Mouse (Mus musculus) Patski (cell line): ENCODE measurements at regions not wholly inside any gene's neighbourhood (a gene's known extent, or its start where the extent isn't known, plus 50 kb on each side); places are given as distances from the start of the nearest gene placed in this dataset.

ENCODE experiments used
- ATAC-seq: fragments of 100-300 bp; one replicate; pipeline ENCODE4 v1.8.0; 2021
- CTCF ChIA-PET: fragments of 350-600 bp; sonication (Branson Sonifier 250); formaldehyde crosslinking; loops from one replicate; lab custom pipeline; 2022; ENCODE audit warnings: inconsistent platforms; lab: Charles Lee
- POLR2A ChIA-PET: fragments of 350-600 bp; sonication (Branson Sonifier 250); formaldehyde crosslinking; loops from one replicate; lab custom pipeline; 2022; ENCODE audit warnings: antibody characterized with exemption, inconsistent platforms; lab: Charles Lee
- DNase-seq: peaks from one replicate; pipeline ENCODE4 v3.0.0-alpha.2; 2011; ENCODE audit warnings: low read depth, low spot score
- H3K27me3 ChIP-seq: fragments of 371-371 bp; one replicate; pipeline ENCODE4 v1.5.1; 2021
- CTCF ChIP-seq: fragments of 100-300 bp; IDR thresholded peaks from one replicate; pipeline ENCODE4 v1.5.1; 2021
- in situ Hi-C: fragments of 300-500 bp; cut with MboI; formaldehyde crosslinking; loops from 3 replicates; pipeline ENCODE4 v1.11.1; 2018; ENCODE audit warnings: low pct_unique_long_range_greater_than_20kb, mixed read lengths

DNA sequence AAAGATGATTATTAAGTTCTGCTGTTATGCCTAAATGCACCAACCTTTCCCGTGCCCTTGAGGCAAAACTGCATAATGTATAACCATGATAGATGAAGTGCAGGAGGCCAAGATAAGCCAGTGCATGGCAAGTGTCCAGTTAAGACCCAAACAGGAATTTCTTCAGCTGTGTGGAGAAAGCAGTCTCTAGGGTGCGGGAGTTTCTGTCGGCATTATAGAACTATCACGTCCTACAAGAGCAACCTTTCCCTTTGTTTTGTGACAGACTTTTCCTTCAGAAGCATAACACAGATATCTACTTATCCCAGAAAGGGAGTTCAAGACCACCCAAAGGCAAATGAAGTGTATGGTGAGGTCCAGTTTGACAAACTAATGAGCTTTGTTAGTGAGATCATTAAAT, 560.1 kb upstream of the Cdh18 start:
- DNase-seq (no peak), ATAC-seq (no peak)
- CTCF ChIA-PET: interaction anchor here (0.6 kb wide), 1 partner anchor 9 kb away, joined by 3 read pairs; no protein-coding TSS in a partner anchor
- no peaks in the 10 kb centered on the region for H3K27me3 ChIP-seq
- POLR2A ChIA-PET: no interaction called here
- no peak for TF ChIP-seq CTCF
- in situ Hi-C loops: no loop called here

DNA sequence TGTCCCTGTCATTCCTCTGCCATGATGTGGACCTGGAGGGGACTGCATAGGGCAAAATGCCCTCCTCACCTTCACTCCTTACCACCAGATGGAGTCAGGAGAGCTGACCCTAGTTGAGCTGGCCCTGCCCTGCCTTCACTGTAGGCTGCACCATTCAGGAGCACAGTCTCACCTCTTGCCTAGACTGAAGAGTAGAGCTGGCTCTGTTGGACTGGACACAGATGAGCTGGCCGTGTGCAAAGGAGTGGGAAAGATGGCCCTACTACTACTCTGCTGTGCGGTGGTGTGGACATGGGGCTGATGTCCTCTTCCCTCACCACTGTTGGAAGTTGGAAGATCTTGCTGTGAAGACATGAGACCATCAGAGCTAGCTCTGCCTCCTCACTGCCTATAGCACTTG, 555.5 kb upstream of the Cdh18 start:
- POLR2A ChIA-PET: no interaction called here
- TF ChIP-seq CTCF: no peak

DNA sequence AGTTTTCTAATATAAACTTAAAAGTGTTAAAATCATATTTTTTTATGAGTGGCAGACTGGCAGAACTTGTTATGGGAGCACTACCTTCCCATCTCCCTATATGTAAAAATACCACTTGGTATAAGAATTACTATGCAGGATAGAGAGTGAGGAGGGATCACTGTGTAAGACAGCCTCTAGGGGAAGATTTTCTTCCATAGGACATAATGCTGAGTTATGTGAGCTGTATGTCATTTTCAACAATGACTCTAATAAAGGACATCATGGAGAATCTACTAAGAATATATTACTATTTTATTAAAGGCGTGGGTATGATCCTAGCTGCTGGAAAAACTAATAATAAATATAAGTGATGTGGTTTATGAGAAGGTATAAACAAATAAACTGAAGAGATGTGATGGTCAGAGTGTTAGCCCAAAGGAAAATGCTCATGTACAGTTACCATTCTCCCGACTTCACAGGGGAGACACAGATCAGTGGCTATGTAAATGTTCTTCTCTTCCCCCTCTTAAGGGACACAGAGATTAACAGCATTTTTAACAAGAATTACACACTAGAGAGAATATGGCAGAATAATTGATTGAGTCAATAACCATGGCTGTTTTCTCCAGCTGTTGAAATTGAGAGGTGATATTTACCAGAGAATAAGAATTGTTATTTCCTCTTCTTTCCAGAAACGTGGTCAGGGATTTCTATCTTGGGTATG, 553.5 kb upstream of the Cdh18 start:
- TF ChIP-seq CTCF: no peak
- H3K27me3 ChIP-seq: no peaks in the 10 kb centered on the region
- ATAC-seq: no peak
- ChIA-PET CTCF (no interaction called here), POLR2A (no interaction called here)
- in situ Hi-C loops: no loop called here
- no peak for DNase-seq

More for the DNA sequence above, 555.5 kb upstream of the Cdh18 start:
- CTCF ChIA-PET: no interaction called here
- ATAC-seq: no peak
- no peaks in the 10 kb centered on the region for H3K27me3 ChIP-seq
- in situ Hi-C loops: no loop called here
- DNase-seq: no peak

DNA sequence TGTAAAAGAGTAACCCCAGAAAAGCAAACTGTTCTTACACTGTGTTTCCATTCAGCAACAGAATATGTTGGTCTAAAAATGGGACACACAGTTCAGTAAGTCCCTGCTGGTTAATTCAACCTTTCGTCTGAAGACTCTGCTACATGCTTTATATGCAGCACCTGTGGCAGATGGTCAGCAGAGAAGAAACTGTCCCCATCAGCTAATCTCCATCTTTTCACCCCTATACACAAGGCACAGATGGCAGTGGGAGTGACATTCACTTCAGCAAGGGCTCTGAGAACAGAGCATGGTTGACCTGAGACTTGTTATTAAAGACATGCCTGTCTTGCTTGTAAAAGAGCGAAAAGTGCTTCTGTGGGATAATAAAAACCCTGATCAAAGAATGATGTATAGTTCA, 528.8 kb upstream of the Cdh18 start:
- ChIA-PET CTCF (interaction anchor here (1.3 kb wide), 1 partner anchor 41 kb away, joined by 3 read pairs; no protein-coding TSS in a partner anchor), POLR2A (no interaction called here)
- ATAC-seq: no peak
- no peak for DNase-seq
- H3K27me3 ChIP-seq: no peaks in the 10 kb centered on the region
- in situ Hi-C loops: no loop called here
- TF ChIP-seq CTCF: no peak

DNA sequence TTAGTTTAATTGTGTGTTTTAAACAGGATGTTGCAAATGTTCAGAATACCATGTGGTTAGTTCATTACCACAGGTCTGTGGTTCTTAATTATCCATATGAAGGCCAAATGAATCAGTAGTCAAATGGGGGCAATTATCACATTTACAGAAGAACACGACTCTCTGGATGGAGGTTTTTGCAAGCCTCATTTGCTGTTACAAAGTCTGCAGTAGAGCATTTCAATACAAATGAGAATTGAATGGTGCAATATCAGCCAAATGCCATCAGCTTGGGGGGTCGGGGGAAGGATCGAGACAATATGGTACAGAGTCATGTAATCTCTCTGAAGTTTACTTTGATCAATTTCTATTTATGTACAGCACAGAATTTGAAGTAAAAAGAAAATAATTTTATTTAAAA, 518.6 kb upstream of the Cdh18 start:
- DNase-seq (no peak), ATAC-seq (no peak)
- POLR2A ChIA-PET: no interaction called here
- in situ Hi-C loops: no loop called here
- CTCF ChIA-PET: no interaction called here
- no peaks in the 10 kb centered on the region for H3K27me3 ChIP-seq
- no peak for TF ChIP-seq CTCF

DNA sequence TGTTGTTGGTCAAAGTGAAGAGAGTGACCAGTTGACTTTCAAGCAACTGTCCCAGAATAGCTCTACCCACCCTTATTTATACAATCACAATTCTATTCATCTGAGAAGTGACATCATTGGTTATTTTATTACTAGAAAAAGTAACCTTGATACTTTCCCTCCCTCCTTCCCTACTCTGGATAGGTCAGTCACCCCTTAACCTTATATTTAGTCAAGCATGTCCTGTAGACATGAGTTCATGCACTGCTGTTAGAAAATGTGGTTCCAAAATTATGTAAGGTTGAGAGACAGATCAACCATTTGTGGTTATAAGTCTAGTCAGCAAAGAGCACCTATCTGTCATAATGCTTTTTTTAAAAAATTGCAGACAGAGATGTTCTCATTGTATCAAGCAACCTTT, 502.4 kb upstream of the Cdh18 start:
- no peak for TF ChIP-seq CTCF

DNA sequence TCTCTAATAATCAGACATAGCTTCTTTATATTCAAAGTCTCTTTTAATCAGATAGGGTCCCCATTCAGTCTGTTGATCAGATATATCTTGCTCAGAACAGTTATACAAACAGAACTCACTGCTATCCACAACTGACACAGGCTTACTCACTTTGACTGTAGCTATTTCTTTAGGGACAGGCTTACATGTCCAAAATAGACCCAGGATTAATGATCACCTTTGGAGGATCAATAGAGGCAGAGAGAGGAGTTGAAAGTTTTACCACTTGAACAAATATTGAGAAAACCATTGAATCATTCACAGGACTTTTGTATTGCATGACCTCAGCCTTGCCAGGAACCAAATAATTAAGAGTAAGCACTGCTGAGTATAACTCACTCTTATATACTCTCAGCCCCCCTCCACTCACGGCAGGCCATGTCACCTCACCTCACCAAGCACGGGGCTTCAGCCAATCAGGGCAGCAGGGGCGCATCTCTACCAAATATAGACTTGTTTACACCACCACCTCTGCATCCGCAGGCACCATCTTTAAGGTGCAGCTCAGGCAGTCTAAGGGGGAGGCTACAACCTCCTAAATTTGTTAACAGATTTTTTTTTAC, 501.8 kb upstream of the Cdh18 start:
- ATAC-seq (no peak), DNase-seq (no peak)
- in situ Hi-C loops: no loop called here
- ChIA-PET POLR2A (no interaction called here), CTCF (no interaction called here)
- TF ChIP-seq CTCF: no peak
- no peaks in the 10 kb centered on the region for H3K27me3 ChIP-seq

More for the DNA sequence above, 502.4 kb upstream of the Cdh18 start:
- in situ Hi-C loops: no loop called here
- CTCF ChIA-PET: no interaction called here
- no peak for ATAC-seq
- H3K27me3 ChIP-seq: no peaks in the 10 kb centered on the region
- DNase-seq: no peak
- POLR2A ChIA-PET: no interaction called here

DNA sequence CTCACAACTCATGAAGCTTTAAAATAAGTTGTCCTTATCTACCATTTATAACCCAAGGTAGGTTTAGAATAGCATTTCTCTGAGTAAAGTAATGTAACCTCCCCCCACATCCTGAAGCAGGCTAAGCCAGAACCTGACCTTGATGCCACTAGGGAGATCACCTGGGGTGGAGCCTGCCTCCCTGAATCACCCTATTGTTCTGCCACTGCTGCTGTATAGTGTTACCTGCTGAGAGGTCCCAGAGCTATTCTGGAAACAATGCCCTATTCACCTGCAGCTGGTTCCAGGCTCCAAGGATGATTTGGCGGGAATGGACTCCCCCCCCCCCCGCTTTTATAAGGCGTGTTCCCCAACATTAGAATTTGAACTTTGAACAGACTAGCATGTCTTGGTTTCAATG, 462.0 kb upstream of the Cdh18 start:
- DNase-seq: no peak
- in situ Hi-C loops: no loop called here
- ATAC-seq: no peak
- ChIA-PET POLR2A (no interaction called here), CTCF (no interaction called here)
- H3K27me3 ChIP-seq: no peaks in the 10 kb centered on the region
- TF ChIP-seq CTCF: no peak

DNA sequence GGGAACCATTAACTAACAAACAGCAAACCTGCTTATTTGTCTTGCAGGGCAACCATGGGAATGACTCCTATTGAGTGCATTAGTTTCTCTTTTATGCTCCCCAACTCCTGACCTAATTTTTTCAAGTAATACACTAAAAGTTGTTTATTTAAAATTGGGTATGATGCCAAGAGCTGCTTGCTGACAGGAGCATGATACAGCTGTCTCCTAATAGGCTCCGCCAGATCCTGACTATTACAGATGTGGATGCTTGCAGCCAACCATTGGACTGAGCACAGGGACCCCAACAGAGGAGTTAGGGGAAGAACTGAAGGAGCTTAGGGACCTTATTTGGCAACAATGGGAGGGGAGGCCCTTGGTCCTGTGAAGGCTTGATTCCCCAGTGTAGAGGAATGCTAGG, 427.1 kb upstream of the Cdh18 start:
- ChIA-PET POLR2A (no interaction called here), CTCF (interaction anchor here (0.8 kb wide), 1 partner anchor 10 kb away, joined by 3 read pairs; no protein-coding TSS in a partner anchor)
- no peaks in the 10 kb centered on the region for H3K27me3 ChIP-seq
- no peak for TF ChIP-seq CTCF
- no peak for ATAC-seq
- DNase-seq: no peak
- in situ Hi-C loops: no loop called here

DNA sequence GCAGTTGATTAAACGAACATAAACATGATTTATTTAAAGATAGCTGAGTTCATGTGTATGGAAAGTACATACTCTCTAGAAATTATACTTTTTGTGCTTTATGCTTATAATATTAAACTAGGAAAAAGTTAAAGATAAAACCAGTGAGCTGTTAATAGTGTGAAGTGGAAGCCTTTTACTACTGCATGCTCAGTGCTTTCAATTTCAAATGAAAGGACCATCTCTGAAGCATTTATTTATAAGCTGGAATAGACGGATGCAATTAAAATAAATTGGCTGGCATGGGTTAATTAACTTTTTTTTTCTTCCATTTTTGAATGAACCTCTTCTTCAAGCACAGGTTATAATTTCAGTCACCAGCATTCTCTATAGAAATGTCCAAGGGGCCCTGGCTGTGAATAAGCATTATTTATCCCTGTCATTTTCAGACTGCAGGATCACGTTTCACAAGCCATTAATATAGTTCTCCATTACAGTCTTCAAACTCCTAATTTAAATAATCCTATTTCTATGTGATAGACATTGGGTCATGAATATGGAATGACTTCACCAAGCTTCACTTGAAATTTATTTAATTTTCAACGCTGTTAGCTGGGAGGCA, 396.8 kb upstream of the Cdh18 start:
- CTCF ChIA-PET: no interaction called here
- in situ Hi-C loops: no loop called here
- TF ChIP-seq CTCF: no peak
- DNase-seq: no peak
- no peak for ATAC-seq
- POLR2A ChIA-PET: no interaction called here
- no peaks in the 10 kb centered on the region for H3K27me3 ChIP-seq

DNA sequence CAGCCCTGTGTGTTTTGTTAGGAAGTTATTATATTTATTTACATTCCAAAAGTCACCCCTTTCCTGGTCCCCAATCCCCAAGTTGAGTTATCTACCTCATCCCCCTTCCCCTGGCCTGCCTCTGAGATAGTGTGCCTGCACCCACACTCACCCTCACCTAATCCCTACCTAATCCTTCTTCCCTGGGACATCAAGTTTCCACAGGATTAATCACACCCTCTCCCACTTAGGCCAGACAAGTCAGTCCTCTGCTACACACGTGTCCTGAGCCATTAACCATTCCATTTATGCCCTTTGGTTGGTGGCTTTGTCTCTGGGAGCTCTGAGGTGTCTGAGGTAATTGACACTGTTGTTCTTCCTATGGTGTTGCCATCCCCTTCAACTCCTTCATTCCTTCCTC, 396.1 kb upstream of the Cdh18 start:
- no peak for TF ChIP-seq CTCF
- DNase-seq (no peak), ATAC-seq (no peak)
- in situ Hi-C loops: no loop called here
- no peaks in the 10 kb centered on the region for H3K27me3 ChIP-seq
- POLR2A ChIA-PET: no interaction called here
- CTCF ChIA-PET: no interaction called here
